Mouse (Mus musculus) lung, postnatal 10 days (tissue): ENCODE data around the gene Cirbp.

Experiments
- DNase-seq: peaks from one replicate; pipeline ENCODE4 v3.0.0; 2021

The Cirbp gene

GRCm38 (mm10) chr10:80138553-80139438, 27.0 kb upstream of the Cirbp start, which contains the start of gene Atp5d:
Atp5d (plus strand) TSS chr10:80138632.
- DNase-seq, result peak; percentile 63

GRCm38 (mm10) chr10:80139439-80139775, 26.4 kb upstream of the Cirbp start:
- no peak for DNase-seq

- DNase-seq, result no peak
These were observed 25.7 kb upstream of the Cirbp start for GRCm38 (mm10) chr10:80139975-80140665.

- DNase-seq, result no peak
These were observed 25.1 kb upstream of the Cirbp start, which contains the start of gene Cbarp for GRCm38 (mm10) chr10:80140666-80141035. Cbarp (minus strand) TSS chr10:80140835.

- peak; percentile 98 for DNase-seq
These were observed 24.5 kb upstream of the Cirbp start for GRCm38 (mm10) chr10:80141243-80141642.

GRCm38 (mm10) chr10:80141786-80142529, 23.8 kb upstream of the Cirbp start:
- DNase-seq, result peak; percentile 99

GRCm38 (mm10) chr10:80142530-80142925, 23.3 kb upstream of the Cirbp start:
- peak; percentile 61 for DNase-seq

- no peak for DNase-seq
These were observed 22.1 kb upstream of the Cirbp start for GRCm38 (mm10) chr10:80143664-80144063.

GRCm38 (mm10) chr10:80144159-80144558, 21.6 kb upstream of the Cirbp start:
- peak; percentile 7 for DNase-seq

- DNase-seq, result peak; percentile 86
These were observed 20.6 kb upstream of the Cirbp start for GRCm38 (mm10) chr10:80144864-80145838.

GRCm38 (mm10) chr10:80145896-80146295, 19.9 kb upstream of the Cirbp start:
- peak; percentile 70 for DNase-seq

GRCm38 (mm10) chr10:80146568-80147011, 19.2 kb upstream of the Cirbp start:
- DNase-seq, result no peak

- no peak for DNase-seq
These were observed 18.6 kb upstream of the Cirbp start for GRCm38 (mm10) chr10:80147146-80147718.

- peak; percentile 89 for DNase-seq
These were observed 17.8 kb upstream of the Cirbp start, which contains the start of gene Midn for GRCm38 (mm10) chr10:80147719-80148601. Midn (plus strand) TSS chr10:80148272.

GRCm38 (mm10) chr10:80148610-80149290, 17.0 kb upstream of the Cirbp start:
- DNase-seq, result peak; percentile 97

GRCm38 (mm10) chr10:80149291-80150225, 16.2 kb upstream of the Cirbp start:
- peak; percentile 99 for DNase-seq

- peak; percentile 76 for DNase-seq
These were observed 15.3 kb upstream of the Cirbp start for GRCm38 (mm10) chr10:80150226-80151210.
